Mouse (Mus musculus) cerebellum, postnatal 25 days (tissue): ENCODE measurements around the gene Fancg.
A peak's percentile ranks its signal among the peaks of the same experiment; 100 is the strongest.

Source experiments
- DNase-seq, 2 experiments: peaks; one replicate each; pipeline ENCODE4 v3.0.0; 2021; ENCODE audit warnings: mixed read lengths in 2 of 2

Fancg gene

GRCm38 (mm10) chr4:43032501-43032900, 22.2 kb upstream of the Fancg start:
- no peak for DNase-seq

GRCm38 (mm10) chr4:43031237-43031995, 21.1 kb upstream of the Fancg start, which contains the start of gene Stoml2:
Gene Stoml2 (minus strand): TSS chr4:43031710.
- peak; percentile 91 to 96 for DNase-seq

GRCm38 (mm10) chr4:43030780-43031230, 20.5 kb upstream of the Fancg start:
- DNase-seq, result peak in 1 of 2 experiments; percentile 68

- no peak for DNase-seq
Observed at GRCm38 (mm10) chr4:43030352-43030751, 20.0 kb upstream of the Fancg start.

- no peak for DNase-seq
Observed at GRCm38 (mm10) chr4:43029749-43030148, 19.4 kb upstream of the Fancg start.

- no peak for DNase-seq
Observed at GRCm38 (mm10) chr4:43029121-43029520, 18.8 kb upstream of the Fancg start.

GRCm38 (mm10) chr4:43025084-43025960, 15.0 kb upstream of the Fancg start, which contains the start of gene Pigo:
Gene Pigo (minus strand): TSS chr4:43025819.
- peak; percentile 99 for DNase-seq

- peak; percentile 46 to 54 for DNase-seq
Observed at GRCm38 (mm10) chr4:43024673-43025072, 14.4 kb upstream of the Fancg start.

GRCm38 (mm10) chr4:43021341-43021740, 11.0 kb upstream of the Fancg start:
- DNase-seq, result peak in 1 of 2 experiments; percentile 66

GRCm38 (mm10) chr4:43020876-43021275, 10.6 kb upstream of the Fancg start:
- no peak for DNase-seq

GRCm38 (mm10) chr4:43019641-43020465, 9.5 kb upstream of the Fancg start:
- no peak for DNase-seq

- no peak for DNase-seq
Observed at GRCm38 (mm10) chr4:43019176-43019575, 8.9 kb upstream of the Fancg start.

- no peak for DNase-seq
Observed at GRCm38 (mm10) chr4:43018156-43018555, 7.8 kb upstream of the Fancg start.

- no peak for DNase-seq
Observed at GRCm38 (mm10) chr4:43012091-43012490, 1.8 kb upstream of the Fancg start.

GRCm38 (mm10) chr4:43005765-43006164, 4.5 kb downstream of the Fancg start:
- peak in 1 of 2 experiments; percentile 56 for DNase-seq

- no peak for DNase-seq
Observed at GRCm38 (mm10) chr4:43004951-43005350, 5.4 kb downstream of the Fancg start.

- peak in 1 of 2 experiments; percentile 39 for DNase-seq
Observed at GRCm38 (mm10) chr4:43002756-43003439, 7.4 kb downstream of the Fancg start.

GRCm38 (mm10) chr4:43001272-43001671, 9.0 kb downstream of the Fancg start:
- DNase-seq, result no peak

GRCm38 (mm10) chr4:43000141-43000986, 9.9 kb downstream of the Fancg start, which contains the start of gene Vcp:
Gene Vcp (minus strand): TSS chr4:43000507.
- DNase-seq, result peak; percentile 99

GRCm38 (mm10) chr4:42999451-43000140, 10.7 kb downstream of the Fancg start:
- DNase-seq, result peak in 1 of 2 experiments; percentile 81
